Mouse (Mus musculus) fibroblast of lung, adult 2 months (primary cell): ENCODE data around the gene Rnf10.

Experiments used
- DNase-seq: peaks from one replicate; pipeline ENCODE4 v3.0.0-alpha.2; 2011; ENCODE audit warnings: low read depth

Rnf10 gene

GRCm38 (mm10) chr5:115235323-115235771 is 37.4 kb downstream of the Rnf10 start:
- DNase-seq: no peak

DNA sequence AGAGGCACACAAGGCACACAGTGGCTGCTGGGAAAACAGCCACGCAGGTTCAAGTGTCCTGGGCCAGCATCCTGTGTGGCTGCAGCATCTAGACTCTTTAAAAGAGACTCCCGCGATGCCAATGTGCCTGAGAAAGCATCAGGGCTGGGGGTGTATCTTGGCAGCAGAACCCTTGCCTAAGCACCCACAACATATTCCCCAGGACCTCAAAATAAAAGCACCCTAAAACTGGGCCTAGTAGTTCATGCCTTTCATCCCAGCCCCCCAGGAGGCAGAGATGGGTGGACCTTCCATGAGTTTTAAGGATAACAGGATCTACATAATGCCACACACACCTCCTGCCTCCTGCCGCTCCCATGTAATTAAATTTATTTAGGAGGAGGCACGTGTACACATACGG is 38.2 kb downstream of the Rnf10 start:
- no peak for DNase-seq

DNA sequence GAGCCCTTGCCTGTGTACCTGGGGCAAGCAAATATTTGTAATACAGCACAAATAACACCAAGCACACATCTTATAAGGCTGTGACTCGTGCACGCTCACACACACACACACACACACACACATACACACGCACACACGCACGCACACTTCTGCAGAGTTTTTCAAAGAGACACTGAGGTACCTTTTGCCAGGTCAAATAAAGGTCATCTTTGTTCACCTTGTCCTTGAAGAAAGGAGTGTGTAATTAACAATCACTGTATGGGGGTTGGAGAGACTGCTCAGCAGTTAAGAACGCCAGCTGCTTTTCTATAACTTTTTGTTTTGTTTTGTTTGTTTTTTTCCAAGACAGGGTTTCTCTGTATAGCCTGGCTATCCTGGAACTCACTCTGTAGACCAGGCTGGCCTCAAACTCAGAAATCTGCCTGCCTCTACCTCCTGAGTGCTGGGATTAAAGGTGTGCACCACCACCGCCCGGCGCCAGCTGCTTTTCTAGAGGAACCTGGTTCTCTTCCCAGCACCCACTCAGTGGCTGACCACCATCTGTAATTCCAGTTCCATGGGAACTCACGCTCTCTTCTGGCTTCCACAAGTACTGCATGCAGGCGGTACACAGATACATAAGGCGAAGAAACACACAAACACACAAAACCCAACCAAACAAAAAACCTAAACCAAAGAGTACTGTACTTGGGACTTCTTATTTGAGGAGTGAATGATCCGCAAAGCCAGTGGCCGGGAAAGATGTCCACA is 39.5 kb downstream of the Rnf10 start:
- no peak for DNase-seq

DNA sequence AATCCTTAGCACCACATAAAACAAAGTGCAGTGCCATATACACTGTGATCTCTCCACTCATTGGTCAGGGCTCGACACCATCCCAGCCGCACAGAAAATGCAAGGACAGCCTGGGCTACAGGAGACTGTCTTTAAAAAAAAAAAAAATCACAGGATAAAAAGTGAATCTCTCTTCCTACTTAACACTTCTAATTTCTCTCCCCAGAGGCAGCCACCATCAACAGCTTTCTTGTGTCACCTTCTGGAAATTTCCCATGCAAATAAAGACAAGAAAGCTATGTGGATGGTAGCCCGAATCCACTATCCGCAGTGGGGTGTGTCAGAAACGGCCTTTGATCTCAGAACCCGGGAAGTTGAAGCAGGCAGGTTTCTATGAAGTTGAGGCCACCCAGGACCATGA is 40.2 kb downstream of the Rnf10 start:
- DNase-seq: no peak

DNA sequence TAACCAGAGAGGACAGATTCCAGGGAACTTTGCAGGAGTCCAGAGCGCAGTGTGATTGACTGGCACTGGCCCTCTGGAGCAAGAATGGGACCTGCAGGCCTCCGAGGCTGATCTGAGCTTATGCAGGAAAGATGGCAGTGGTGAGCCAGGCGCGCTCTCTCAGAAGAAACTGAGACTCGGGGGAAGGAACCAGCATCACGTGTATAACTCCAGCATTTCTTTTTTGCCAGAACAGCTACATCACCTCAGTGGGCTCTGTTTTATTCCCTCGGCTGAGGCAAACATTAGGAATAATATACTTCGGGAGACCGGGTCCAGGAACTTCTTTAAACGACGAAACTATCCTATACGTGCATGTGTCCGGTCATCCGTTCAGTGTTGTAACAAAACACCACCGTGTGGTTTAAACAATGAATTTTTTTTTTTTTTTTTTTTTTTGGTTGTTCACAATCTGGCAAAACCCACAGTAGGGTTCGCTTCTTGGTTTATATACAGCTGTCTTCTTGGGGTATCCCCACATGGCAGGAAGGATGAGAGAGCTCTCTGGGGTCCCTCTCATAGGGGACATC is 41.1 kb downstream of the Rnf10 start:
- DNase-seq: no peak

DNA sequence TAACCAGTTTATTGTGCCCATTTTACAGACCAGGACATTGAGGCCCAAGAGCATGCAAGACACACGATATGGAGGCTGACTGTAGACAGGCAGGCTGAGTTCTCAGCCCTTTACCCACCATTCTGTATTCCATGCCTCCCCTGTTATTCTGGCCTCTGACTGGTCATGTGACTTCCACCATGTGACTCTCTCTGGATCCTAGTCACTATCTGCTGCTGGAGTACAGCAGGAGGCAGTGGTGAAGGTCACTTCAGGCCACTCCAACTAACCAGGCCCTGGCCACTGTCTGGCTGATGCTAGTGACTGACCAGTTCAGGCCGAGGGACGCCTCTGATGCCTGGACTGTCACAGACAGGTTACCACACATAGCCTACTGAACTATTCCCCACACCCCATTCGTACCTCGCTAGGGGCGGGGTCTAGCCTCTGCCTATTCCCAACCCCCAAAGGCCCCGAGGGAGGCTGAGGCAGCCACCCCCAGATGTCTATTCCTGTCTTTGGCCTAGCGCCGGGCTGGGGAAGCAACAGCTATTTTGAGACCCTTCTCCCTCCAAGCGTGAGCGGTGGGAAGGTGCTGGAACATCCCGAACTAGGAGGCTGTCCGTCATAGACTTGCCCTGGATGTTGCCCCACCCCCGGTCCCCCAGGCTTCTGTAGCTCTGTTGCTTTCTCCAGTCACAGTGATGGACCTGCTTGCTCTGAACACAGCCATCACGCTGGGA is 41.7 kb downstream of the Rnf10 start:
- DNase-seq: no peak

DNA sequence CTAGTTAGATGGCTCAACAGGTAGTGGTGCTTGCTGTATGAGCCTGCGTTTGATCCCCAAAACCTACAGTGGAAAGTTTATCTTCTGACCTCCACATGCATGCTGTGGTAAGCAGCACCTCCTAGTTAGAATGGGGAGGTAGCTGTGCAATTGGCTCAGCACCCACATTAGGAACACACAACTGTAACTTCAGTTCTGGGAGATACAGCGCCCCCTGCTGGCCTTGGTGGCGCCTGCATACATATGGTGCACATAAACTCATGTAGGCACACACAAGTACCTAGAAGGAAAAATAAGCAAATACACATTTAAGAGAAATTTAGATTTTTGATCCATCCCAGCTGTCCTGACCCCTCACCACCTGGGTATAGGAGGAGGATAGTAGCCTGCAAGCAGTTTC is 50.2 kb downstream of the Rnf10 start:
- DNase-seq: no peak

GRCm38 (mm10) chr5:115220931-115221640 is 51.6 kb downstream of the Rnf10 start:
- no peak for DNase-seq

GRCm38 (mm10) chr5:115217998-115218397 is 54.7 kb downstream of the Rnf10 start:
- no peak for DNase-seq

- DNase-seq: no peak
Observed at GRCm38 (mm10) chr5:115215273-115216185, 57.2 kb downstream of the Rnf10 start.

DNA sequence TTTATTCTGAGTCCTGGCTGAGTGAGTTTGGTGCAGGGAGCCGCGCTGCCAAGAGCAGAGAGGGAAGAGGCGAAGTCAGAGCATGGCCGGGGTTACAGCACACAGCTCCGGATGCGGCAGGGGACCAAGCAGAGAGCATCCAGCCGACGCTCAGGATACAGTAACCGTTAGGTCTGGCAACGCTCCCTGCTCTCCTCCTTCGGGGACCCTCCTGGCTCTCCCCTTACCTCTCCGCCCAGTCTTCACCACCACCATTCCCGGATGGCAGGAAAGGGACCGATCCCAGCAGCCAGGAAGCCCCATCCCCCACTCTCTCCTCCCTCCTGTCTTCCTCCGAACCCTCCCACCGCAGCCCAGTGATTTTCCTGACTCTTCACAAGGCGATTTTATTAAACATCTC is 57.8 kb downstream of the Rnf10 start:
- no peak for DNase-seq

DNA sequence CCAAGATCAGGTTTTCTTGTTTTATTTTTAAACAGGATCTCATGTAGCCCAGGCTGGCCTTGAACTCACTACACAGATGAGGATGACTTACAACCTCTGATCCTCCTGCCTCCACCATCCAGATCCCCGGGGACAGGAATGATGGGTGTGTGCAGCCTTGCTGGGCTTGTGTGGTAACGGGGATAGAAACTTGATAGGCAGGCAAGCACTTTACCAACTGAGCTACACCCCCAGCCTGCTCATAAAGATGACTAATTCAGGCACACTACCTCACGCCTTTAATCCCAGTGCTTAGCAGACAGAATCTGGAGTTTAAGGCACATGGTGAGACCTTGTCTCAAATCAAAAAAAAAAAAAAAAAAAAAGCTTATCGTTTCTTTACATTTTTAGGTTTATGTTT is 59.8 kb downstream of the Rnf10 start:
- no peak for DNase-seq

GRCm38 (mm10) chr5:115212451-115212850 is 60.2 kb downstream of the Rnf10 start:
- no peak for DNase-seq

DNA sequence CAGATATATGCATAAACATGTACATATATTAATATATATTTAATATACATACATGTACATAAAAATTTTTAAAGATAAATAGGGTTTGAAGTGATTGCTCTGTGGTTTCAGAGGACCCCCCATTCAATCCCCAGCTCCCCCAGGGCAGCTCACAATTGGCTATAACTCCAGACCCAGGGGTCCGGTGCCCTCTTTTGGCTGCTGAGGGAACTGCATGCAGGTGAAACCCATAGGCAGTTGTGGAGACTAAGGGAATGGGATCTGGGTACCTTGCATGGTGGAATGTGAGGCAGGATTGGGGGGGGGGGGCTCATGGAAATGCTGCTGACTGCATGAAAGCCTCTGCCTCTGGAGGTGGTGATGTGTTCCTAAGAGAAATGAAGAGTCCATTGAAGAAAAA is 62.3 kb downstream of the Rnf10 start:
- DNase-seq: no peak

DNA sequence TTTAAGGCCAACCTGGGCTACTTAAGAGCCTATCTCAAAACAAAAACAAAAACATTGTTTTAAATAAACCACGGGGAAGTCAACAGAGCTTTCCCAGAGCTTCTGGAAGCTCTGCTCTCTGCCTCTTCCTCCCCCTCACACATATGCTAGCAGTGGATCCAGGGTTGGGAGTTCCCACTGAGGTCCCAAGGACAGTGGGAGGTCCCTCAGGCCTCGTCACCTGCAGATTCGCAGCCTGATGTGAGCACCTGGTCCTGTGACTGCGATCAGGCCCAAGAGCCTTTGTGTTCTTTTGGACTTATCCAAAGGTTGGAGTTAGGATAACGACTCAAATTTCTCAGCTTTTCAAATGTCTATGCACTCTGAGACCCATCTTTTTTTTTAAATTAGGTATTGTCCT is 64.1 kb downstream of the Rnf10 start:
- no peak for DNase-seq

GRCm38 (mm10) chr5:115207892-115208291 is 64.8 kb downstream of the Rnf10 start:
- no peak for DNase-seq

- no peak for DNase-seq
Observed at GRCm38 (mm10) chr5:115207244-115207643, 65.5 kb downstream of the Rnf10 start.

GRCm38 (mm10) chr5:115204562-115205311 is 68.0 kb downstream of the Rnf10 start:
- no peak for DNase-seq

- DNase-seq: no peak
Observed at GRCm38 (mm10) chr5:115203735-115204561, 68.8 kb downstream of the Rnf10 start.
